Mouse (Mus musculus) granulocyte monocyte progenitor cell, adult 5-6 weeks (primary cell): Measurements from ENCODE around the gene Kctd12b. TPM values are rescaled to one million over a fixed set of nuclear protein-coding genes. Genes with fewer than 3 reads are reported as not detected.
"Not testable (repeated sequence)": the region's sequence is repeated elsewhere in the genome, so short reads cannot be mapped to it uniquely, and the experiment has no call there.

ENCODE experiments used
- ATAC-seq: replicated peaks from 2 replicates; pipeline ENCODE4 v1.8.0; 2016; ENCODE audit warnings: mild to moderate bottlenecking, moderate TSS enrichment, inconsistent platforms; ENCODE audit not compliant: poor library complexity, severe bottlenecking
- total RNA-seq, 2 experiments: library from RNA; stranded (forward) in 1 of 2; stranded (reverse) in 1 of 2; fragments of 200-712, 200-1000 nt in 1 of 2; fragments of >200 nt in 1 of 2; fragmentation: Nextera tagmentation in 1 of 2; gene quantifications; 2 replicates each; pipeline ENCODE4 v1.2.3; 2014 to 2017

Gene Kctd12b
- total RNA-seq (2014; fragmentation: Nextera tagmentation) = 1.5 and 2.0 TPM in 2 replicates
- 1.5 and 1.6 TPM in 2 replicates for total RNA-seq (2017)

DNA sequence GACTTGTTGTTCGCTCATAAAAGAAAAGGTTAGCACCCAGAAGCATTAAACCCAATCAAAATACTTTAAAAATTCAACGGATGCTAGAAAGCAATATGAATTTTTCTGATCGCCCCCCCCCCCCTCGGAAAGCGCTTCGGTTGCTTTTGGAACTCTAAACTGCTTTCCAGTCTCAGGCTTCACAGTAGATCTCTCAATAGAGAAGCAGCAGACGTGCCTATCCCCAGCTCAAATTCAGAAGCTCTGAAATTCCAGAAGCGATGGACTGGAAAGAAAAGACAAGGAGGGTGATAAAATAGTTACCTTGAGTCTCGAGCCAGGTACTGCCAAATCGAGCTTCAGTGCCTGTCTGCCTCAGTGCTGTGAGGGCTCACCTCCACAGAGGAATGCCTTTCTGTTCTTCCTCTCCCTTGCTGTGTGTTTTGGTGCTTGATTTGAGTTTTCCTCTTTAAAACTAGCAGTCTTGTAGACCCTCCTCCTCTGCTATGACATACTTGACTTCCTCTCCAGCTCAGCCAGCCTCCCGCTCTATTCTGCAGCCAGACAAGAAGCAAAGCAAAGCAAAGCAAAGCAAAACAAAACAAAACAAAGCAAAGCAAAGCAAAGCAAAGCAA lies at the start of gene Kctd12b:
Gene Kctd12b (minus strand): TSS at position 610 of the 614 bp plus-strand sequence.
- peak; percentile 80 for ATAC-seq

DNA sequence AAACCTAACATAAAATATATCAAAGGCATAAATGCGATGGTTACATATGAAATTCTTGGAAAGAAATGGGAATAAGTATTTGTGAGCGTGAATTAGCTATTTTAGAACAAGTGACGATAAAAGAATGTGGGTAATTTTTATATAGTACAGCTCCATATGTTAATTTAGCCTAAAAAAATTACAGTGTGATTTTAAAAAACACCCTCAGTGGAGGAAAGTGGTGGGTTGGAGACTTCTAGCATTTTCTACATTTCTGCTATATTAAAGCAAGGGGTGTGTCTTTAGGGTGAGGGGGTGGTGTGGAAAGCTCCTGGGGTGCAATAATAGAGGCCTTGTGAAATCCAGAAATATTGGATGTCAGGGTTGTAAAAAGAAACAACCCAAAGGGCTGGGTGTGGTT lies 46.3 kb upstream of the Kctd12b start:
- ATAC-seq = no peak

DNA sequence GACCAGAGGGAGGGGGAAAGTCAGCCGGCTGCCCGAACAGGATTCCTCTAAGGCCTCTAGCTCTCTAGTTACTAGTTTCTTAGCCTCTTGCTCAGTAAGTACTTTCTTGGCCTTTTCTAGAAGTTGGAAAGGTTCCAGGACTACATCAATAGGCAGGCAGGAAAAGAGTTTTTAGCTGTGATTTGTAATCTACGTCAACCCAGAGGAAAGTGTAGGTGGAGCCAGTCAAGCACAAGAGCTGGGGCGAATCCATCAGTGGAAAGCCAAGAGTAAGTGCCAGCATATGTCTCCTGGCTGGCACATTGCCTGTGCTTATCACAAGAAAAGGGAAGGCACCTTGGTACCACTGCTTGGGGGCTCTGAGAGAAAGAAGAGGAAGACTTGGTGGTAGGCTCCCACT lies 39.5 kb upstream of the Kctd12b start:
- no peak for ATAC-seq

DNA sequence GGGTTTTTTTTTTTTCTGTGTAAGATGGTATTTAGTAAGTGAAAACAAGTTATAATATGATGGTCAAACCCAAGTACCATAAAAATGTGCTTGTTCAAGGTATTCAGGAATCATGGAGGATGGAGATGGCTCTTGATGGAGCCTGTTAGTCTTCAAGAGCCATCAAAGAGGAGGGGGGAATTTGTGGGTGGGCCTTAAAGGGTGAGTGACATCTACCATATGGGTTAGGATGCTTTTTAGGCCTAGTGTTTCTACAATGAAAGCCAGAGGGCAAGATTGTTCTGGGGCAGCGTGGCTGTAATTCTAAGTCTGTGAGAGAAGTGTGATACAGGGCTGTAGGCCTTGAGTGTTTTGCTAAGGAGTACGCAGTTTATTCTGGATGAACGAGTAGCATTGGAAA lies 28.2 kb upstream of the Kctd12b start:
- ATAC-seq = no peak

DNA sequence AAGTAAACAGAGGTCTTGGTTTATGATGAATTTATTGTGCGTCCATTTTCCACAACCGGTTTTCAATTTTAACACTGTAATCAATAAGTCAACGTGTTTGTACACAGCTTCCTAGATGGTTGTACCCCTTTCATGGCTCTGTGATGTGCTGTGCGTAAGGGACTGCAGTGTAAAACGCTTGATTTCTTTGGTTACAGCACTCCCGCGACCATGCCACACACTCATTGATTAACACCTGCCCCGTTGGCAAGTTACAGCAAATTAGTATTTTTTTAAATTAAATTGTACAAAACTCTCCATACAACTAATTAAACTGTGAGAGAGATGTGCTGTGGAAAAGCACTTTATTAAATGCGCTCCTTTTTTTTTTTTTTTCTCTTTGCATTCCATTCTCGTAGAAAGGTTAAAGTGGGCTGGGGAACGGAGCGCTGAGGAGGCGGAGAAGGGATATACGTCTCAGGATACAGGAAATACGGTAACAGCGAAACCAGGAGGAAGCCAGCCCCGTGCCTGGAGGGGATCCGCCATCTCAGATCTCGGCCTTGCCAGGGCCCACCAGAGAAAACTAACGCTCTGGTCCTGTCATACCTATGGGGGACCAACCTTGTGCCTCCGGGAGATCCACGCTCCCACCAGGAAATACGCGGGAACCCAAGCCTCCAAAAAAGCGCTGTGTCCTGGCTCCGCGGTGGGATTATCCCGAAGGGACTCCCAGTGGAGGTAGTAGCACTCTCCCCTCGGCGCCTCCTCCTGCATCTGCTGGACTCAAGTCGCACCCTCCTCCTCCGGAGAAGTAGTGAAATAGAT lies 27.1 kb upstream of the Kctd12b start, which contains the start of gene Nbdy:
Gene Nbdy (plus strand): TSS at position 481 of the 807 bp plus-strand sequence.
- ATAC-seq = peak; percentile 97

DNA sequence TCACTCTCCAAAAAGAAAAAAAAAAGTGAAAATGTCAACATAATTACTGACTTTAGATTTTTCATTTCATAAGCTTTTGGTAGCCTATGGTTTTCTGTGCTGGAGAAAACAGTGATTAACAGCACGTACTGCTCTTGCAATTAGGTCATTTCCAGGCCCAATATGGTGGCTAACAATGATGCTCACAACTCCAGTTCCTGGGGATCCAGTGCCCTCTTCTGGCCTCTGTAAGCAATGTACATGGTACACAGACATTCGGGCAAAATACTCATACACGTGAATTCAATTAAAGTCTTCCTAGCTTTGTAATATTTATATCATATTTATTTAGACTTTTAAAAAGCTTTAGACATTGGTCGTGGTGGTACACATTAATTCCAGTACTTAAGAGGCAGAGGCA lies 23.4 kb upstream of the Kctd12b start:
- ATAC-seq = peak; percentile 75

DNA sequence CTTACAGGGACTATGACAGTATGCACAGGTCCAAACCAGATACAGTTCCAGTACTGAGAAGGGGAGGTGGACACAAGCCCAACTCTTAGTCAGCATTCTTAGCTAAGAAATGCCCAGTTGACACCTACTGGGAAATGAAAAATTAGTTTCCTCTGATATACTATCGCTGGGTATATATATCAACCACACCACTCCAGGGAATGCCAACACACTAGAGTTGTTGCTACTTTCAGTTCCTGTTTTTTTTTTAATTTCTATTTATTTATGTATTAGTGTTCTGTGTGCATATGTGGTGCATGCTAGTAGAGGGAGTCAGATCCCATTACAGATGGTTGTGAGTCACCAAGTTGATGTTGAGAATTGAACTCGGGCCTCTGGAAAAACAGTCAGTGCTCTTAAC lies 20.5 kb upstream of the Kctd12b start:
- ATAC-seq = peak; percentile 69

DNA sequence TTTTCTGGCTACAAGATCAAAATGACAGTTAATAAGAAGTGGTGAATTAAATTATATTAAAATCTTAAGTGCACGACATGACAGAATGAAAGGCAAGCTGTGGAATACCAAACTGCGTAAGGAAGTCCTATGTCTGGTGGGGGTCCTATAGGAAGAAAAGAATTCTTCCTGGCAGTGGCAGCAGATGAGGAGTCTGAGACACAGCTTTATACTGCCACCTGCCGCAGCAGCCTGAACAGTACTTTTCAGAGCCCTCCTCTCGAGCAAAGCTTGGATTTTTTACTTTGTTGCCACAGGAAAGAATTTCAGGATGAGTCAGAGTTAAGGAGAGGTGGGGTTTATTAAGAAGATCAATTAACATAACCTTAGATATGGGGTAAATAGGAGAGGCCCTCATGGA lies 11.5 kb upstream of the Kctd12b start:
- no peak; the same call in 1 of the 2 replicates for ATAC-seq

DNA sequence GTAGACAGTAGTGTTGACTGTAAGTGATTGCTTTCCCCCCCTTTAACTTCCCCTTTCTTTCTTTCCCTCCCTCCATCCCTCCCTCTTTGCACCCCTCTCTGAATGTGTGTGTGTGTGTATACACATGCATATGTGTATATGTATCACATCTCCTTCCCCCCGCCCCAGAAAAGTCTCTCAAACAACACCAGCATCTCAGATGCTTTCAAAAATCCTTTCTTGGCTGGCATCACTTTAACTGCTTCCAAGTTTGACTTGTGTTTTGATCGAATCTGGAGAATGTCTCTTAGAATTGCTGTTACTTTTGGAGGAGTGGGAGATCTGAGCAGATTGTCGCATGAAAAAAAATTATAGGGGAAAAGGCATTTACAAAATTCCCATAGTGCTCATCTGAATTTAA lies 4.3 kb upstream of the Kctd12b start:
- ATAC-seq = no peak

DNA sequence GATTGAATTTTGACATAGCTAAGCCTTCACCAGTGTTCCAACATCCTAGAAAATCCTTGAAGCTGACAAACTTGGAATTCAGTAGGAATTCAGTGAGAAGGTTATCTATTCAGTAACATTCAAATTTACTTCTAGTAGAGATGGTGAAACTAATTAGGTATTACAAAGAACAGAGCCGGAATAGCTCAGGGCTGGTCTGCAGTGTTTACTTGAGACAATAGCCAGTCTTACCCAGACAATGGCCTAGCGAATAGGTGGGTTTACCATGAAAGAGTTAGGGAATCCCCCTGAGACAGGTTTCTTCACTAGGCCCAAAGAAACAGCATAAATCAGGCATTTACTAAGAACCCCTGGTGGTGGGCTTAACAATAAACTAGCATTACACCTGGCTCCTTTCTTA lies 28.0 kb downstream of the Kctd12b start:
- ATAC-seq = not testable (repeated sequence)

DNA sequence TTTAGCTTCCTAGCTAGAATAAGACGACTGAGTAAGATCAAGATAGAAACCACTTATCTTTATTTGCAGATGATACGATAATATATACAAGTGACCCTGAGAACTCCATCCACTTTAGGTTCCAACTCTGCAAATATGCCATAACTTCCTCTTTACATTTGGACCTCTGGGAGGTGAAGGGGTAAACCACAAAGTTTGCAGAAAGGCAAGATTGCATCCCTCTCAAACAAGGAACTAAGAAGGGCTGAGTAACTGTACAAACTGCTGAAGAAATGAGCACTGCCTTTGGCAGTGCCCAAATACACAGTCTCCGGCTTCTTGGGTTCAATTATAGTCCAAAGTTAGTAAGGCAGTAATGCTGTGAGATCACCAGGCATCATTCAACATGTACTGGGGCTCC lies 31.3 kb downstream of the Kctd12b start:
- peak; percentile 99 for ATAC-seq

DNA sequence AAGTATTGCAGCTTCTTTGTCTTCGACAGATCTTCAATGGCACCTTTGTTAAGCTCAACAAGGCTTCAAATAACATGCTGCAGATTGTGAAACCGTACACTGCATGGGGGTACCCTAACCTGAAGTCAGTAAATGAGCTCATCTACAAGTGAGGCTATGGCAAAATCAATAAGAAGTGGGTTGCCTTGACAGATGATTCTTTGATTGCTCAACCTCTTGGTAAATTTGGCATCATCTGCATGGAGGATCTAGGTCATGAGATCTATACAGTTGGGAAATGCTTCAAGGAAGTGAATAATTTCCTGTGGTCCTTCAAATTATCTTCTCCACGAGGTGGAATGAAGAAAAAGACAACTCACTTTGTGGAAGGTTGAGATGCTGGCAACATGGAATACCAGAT lies 39.2 kb downstream of the Kctd12b start:
- peak; percentile 93 for ATAC-seq

DNA sequence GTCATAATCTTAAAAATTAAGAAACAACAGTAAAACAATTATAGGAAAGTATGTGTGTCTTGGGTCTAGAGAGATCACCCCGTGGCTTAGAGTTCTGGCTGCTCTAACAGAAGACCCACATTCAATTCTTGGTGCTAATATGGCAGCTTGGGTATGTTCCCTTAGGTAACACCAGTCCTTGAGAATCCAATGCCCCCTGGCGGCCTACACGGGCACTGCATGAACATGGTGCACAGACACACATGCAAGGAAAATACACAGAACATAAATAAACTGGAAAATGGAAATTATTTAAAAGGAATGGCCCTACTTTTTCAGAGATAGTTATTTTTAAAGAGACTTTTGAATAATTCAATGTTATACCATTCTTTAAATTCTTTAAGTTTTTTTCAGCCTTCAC lies 55.6 kb downstream of the Kctd12b start:
- no peak for ATAC-seq

DNA sequence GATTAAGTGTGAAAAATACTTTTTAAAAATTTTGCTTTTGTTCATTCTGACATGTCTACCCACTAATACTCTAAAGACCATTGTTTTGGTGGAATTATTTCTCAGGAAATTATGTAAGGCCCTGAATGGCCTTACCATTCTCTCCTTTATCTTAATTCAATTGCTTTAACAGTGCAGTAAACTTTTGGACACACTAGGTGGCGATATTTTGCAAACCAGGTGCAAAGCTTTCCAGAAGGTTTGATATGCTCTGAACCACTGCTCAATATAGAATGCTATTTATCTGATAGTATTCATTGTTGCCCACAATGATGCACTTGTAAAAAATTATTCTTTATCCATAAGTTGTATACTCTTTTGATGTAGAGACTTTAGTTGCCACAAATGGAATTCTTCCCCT lies 59.9 kb downstream of the Kctd12b start:
- peak; percentile 72; the same call in 1 of the 2 replicates for ATAC-seq

Other genes starting within 250 kb of the Kctd12b start
- gene Ubqln2, start 198.2 kb downstream of the Kctd12b start, total RNA-seq (2014; fragmentation: Nextera tagmentation) = 40.2 and 40.5 TPM in 2 replicates
- 4.4 and 8.1 TPM in 2 replicates for gene Ubqln2, start 198.2 kb downstream of the Kctd12b start, total RNA-seq (2017)
- gene Cypt3, start 137.8 kb downstream of the Kctd12b start, total RNA-seq (2014; fragmentation: Nextera tagmentation) = not detected in 2 replicates
- gene Cypt3, start 137.8 kb downstream of the Kctd12b start, total RNA-seq (2017) = not detected in 2 replicates
- 48.1 and 71.4 TPM in 2 replicates for gene Nbdy, start 27.2 kb upstream of the Kctd12b start, total RNA-seq (2014; fragmentation: Nextera tagmentation)
- 22.4 and 23.7 TPM in 2 replicates for gene Nbdy, start 27.2 kb upstream of the Kctd12b start, total RNA-seq (2017)
- 1.1 TPM in 1 of 2 replicates, not detected in the other for gene Spin2c, start 135.8 kb upstream of the Kctd12b start, total RNA-seq (2014; fragmentation: Nextera tagmentation)
- not detected in 2 replicates for gene Spin2c, start 135.8 kb upstream of the Kctd12b start, total RNA-seq (2017)